Mouse (Mus musculus) kidney, postnatal 36 days (tissue): ENCODE measurements around the gene Tedc1.

Source experiments
- DNase-seq, 2 experiments: peaks; one replicate each; pipeline ENCODE4 v3.0.0; 2021 to 2022; ENCODE audit warnings: mixed read lengths in 2 of 2

The Tedc1 gene

GRCm38 (mm10) chr12:113207737-113208136 is 51.5 kb downstream of the Tedc1 start:
- no peak for DNase-seq

- no peak for DNase-seq
These were observed 54.6 kb downstream of the Tedc1 start for GRCm38 (mm10) chr12:113210586-113211378.

GRCm38 (mm10) chr12:113211772-113212171 is 55.6 kb downstream of the Tedc1 start:
- DNase-seq: no peak

- DNase-seq: no peak
These were observed 56.2 kb downstream of the Tedc1 start for GRCm38 (mm10) chr12:113212326-113212924.

- DNase-seq: no peak
These were observed 57.0 kb downstream of the Tedc1 start for GRCm38 (mm10) chr12:113213226-113213625.

GRCm38 (mm10) chr12:113214072-113214808 is 58.0 kb downstream of the Tedc1 start:
- no peak for DNase-seq

GRCm38 (mm10) chr12:113214972-113215666 is 58.9 kb downstream of the Tedc1 start:
- DNase-seq: no peak
